Mouse (Mus musculus) megakaryocyte, adult 5-6 weeks (primary cell): Measurements from ENCODE around the gene Nxnl1. TPM values are rescaled to one million over a fixed set of nuclear protein-coding genes. Genes with fewer than 3 reads are reported as not detected.

Experiments
- ATAC-seq: 2 replicates; pipeline ENCODE4 v1.8.0; 2016; ENCODE audit warnings: mild to moderate bottlenecking, inconsistent platforms; ENCODE audit not compliant: poor library complexity, severe bottlenecking
- total RNA-seq, 2 experiments: library from RNA; stranded (forward) in 1 of 2; stranded (reverse) in 1 of 2; fragments of 153-499, 151-499 nt in 1 of 2; fragments of 221-1000, 200-1000 nt in 1 of 2; gene quantifications; 2 replicates each; pipeline versions ENCODE4 v1.2.3 to v1.2.4; 2015 to 2017

The Nxnl1 gene
- not detected in 2 replicates for total RNA-seq (2015)
- total RNA-seq (2017), result 0.11 TPM in 1 of 2 replicates, not detected in the other

GRCm38 (mm10) chr8:71566501-71566900 lies at the start of gene Nxnl1:
Nxnl1 (minus strand) TSS chr8:71566601.
- no peak for ATAC-seq

- peak; percentile 62 for ATAC-seq
These were observed 47.0 kb upstream of the Nxnl1 start for GRCm38 (mm10) chr8:71613418-71613817.

GRCm38 (mm10) chr8:71612141-71612540 lies 45.7 kb upstream of the Nxnl1 start:
- no peak for ATAC-seq

- ATAC-seq, result peak; percentile 92
These were observed 44.6 kb upstream of the Nxnl1 start, which contains the start of gene Colgalt1 for GRCm38 (mm10) chr8:71610822-71611651. Colgalt1 (plus strand) TSS chr8:71610998.

GRCm38 (mm10) chr8:71604021-71604420 lies 37.6 kb upstream of the Nxnl1 start:
- ATAC-seq, result no peak

- peak; percentile 61 for ATAC-seq
These were observed 36.4 kb upstream of the Nxnl1 start for GRCm38 (mm10) chr8:71602666-71603334.

GRCm38 (mm10) chr8:71601939-71602665 lies 35.7 kb upstream of the Nxnl1 start:
- peak; percentile 13; the same call in 1 of the 2 replicates for ATAC-seq

GRCm38 (mm10) chr8:71598841-71599240 lies 32.4 kb upstream of the Nxnl1 start:
- ATAC-seq, result no peak

- ATAC-seq, result no peak
These were observed 32.0 kb upstream of the Nxnl1 start for GRCm38 (mm10) chr8:71598375-71598774.

- no peak for ATAC-seq
These were observed 31.1 kb upstream of the Nxnl1 start, which contains the start of gene Fam129c for GRCm38 (mm10) chr8:71597451-71597850. Fam129c (plus strand) TSS chr8:71597648.

- ATAC-seq, result peak; percentile 19; the same call in 1 of the 2 replicates
These were observed 30.4 kb upstream of the Nxnl1 start for GRCm38 (mm10) chr8:71596798-71597197.

- no peak for ATAC-seq
These were observed 30.0 kb upstream of the Nxnl1 start for GRCm38 (mm10) chr8:71596384-71596783.

GRCm38 (mm10) chr8:71595862-71596261 lies 29.5 kb upstream of the Nxnl1 start:
- ATAC-seq, result peak; percentile 72

- no peak for ATAC-seq
These were observed 27.9 kb upstream of the Nxnl1 start for GRCm38 (mm10) chr8:71594324-71594722.

GRCm38 (mm10) chr8:71593556-71594323 lies 27.3 kb upstream of the Nxnl1 start:
- no peak for ATAC-seq

GRCm38 (mm10) chr8:71592374-71593170 lies 26.2 kb upstream of the Nxnl1 start:
- ATAC-seq, result peak; percentile 19; the same call in 1 of the 2 replicates

- ATAC-seq, result peak; percentile 71
These were observed 25.3 kb upstream of the Nxnl1 start, which contains the start of gene Pgls for GRCm38 (mm10) chr8:71591471-71592373. Pgls (plus strand) TSS chr8:71592176.

- ATAC-seq, result no peak
These were observed 24.6 kb upstream of the Nxnl1 start for GRCm38 (mm10) chr8:71591017-71591416.
